Mouse (Mus musculus) forebrain, embryonic 11.5 days (tissue): Measurements from ENCODE around the gene Cnn3. TPM values are rescaled to one million over a fixed set of nuclear protein-coding genes. Genes with fewer than 3 reads are reported as not detected.
A peak's percentile ranks its signal among the peaks of the same experiment; 100 is the strongest.

ENCODE experiments used
- ATAC-seq: fragments of 200-750 bp; cut with Nextera tagmentation; replicated peaks from 2 replicates; pipeline ENCODE4 v1.8.0; 2017; ENCODE audit warnings: moderate TSS enrichment; ENCODE audit not compliant: low FRiP score
- DNase-seq: peaks from one replicate; pipeline ENCODE4 v3.0.0-alpha.2; 2017; ENCODE audit warnings: low spot score
- H3K27ac ChIP-seq: fragments of 300-500 bp; sonication (generic); 2 replicates; pipeline ENCODE4 v1.5.1; 2014; ENCODE audit warnings: low read depth, low read length
- H3K27me3 ChIP-seq: fragments of 300-500 bp; sonication (generic); 2 replicates; pipeline ENCODE4 v1.6.1; 2014; ENCODE audit warnings: mild to moderate bottlenecking, low read length, mixed read lengths; ENCODE audit not compliant: control insufficient read depth, insufficient read depth
- H3K36me3 ChIP-seq: fragments of 300-500 bp; sonication (generic); 2 replicates; pipeline ENCODE4 v1.6.1; 2014; ENCODE audit warnings: mild to moderate bottlenecking, low read length, moderate library complexity, mixed read lengths; ENCODE audit not compliant: control insufficient read depth, insufficient read depth
- H3K4me1 ChIP-seq: fragments of 300-500 bp; sonication (generic); replicated peaks from 2 replicates; pipeline ENCODE4 v1.6.1; 2014; ENCODE audit warnings: low read length, mixed read lengths; ENCODE audit not compliant: control insufficient read depth, insufficient read depth
- H3K4me2 ChIP-seq: fragments of 300-500 bp; sonication (generic); 2 replicates; pipeline ENCODE4 v1.6.1; 2014; ENCODE audit warnings: low read depth, mild to moderate bottlenecking, low read length, moderate library complexity, mixed read lengths; ENCODE audit not compliant: severe bottlenecking
- H3K4me3 ChIP-seq: fragments of 300-500 bp; sonication (generic); 2 replicates; pipeline ENCODE4 v1.5.1; 2014; ENCODE audit warnings: low read depth, low read length
- H3K9ac ChIP-seq: fragments of 300-500 bp; sonication (generic); 2 replicates; pipeline ENCODE4 v1.6.1; 2014; ENCODE audit warnings: low read length
- H3K9me3 ChIP-seq: fragments of 300-500 bp; sonication (generic); 2 replicates; pipeline ENCODE4 v1.6.1; 2016; ENCODE audit warnings: low read length, mixed read lengths; ENCODE audit not compliant: control insufficient read depth
- WGBS: fragments of 180-500 bp; shearing (Covaris S2); extraction: QIAGEN DNeasy Blood & Tissue Kit; methylation state at CpG from one replicate; pipeline ENCODE4 v1.1.7; 2014; 5-methylcytosine and 5-hydroxymethylcytosine counted together
- polyA plus RNA-seq: library from polyadenylated mRNA; unstranded; fragments of >200 nt; fragmentation: Nextera tagmentation; extraction: Ambion mirVana; gene quantifications from 2 replicates; pipeline ENCODE4 v1.2.1, GENCODE M21; 2014

Gene Cnn3
- polyA plus RNA-seq, 1 experiment from 2014 or later = 954 TPM

DNA sequence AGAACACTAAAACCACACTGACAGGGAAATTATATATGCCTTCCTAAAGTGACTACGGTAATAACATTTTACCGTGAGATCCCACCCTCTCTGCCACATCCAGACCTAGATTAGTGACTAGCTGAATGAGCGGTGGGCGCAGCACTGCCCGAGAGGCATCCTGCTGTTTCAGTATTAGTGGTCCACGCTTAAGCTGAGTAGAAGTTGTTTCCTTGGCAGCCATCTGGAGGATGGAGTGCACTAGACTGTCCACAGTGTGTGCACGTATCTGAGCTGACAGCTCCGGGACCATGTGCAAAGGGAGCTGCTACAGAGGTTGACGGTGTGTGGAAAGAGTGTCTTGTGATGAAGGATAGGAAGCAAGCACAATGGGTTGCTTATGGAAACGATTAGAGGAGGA is 39.5 kb downstream of the Cnn3 start:
- Histone ChIP-seq H3K4me3 (no peak overlapping the region), H3K4me2 (no peak overlapping the region), H3K27me3 (no peaks in the 10 kb centered on the region), H3K9ac (no peak overlapping the region), H3K9me3 (no peaks in the 10 kb centered on the region), H3K4me1 (peaks cover 2% of the 10 kb centered on the region; the same call in 1 of the 2 replicates), H3K27ac (no peak overlapping the region), H3K36me3 (no peaks in the 10 kb centered on the region)
- WGBS = 80% methylated on average over 10 of the region's 10 CpGs
- 0 out of 2 replicates have a peak, but pooled peaks have one; percentile 8 for ATAC-seq
- DNase-seq = no peak

- 79% methylated on average over 10 of the region's 10 CpGs for WGBS
These were observed 40.8 kb downstream of the Cnn3 start for GRCm38 (mm10) chr3:121467094-121467552.

GRCm38 (mm10) chr3:121468136-121468535 is 41.8 kb downstream of the Cnn3 start:
- DNase-seq (no peak), ATAC-seq (no peak)
- no peaks in the 10 kb centered on the region for H3K9me3 ChIP-seq
- H3K27ac ChIP-seq = no peak overlapping the region
- no peaks in the 10 kb centered on the region for H3K27me3 ChIP-seq
- peaks cover 2% of the 10 kb centered on the region; the same call in 1 of the 2 replicates for H3K4me1 ChIP-seq
- no peaks in the 10 kb centered on the region for H3K36me3 ChIP-seq
- no peak overlapping the region for H3K4me2 ChIP-seq
- 34% methylated on average over 2 of the region's 2 CpGs for WGBS
- no peak overlapping the region for H3K9ac ChIP-seq
- no peak overlapping the region for H3K4me3 ChIP-seq

More at GRCm38 (mm10) chr3:121467094-121467552, 40.8 kb downstream of the Cnn3 start:
- no peak overlapping the region for H3K4me3 ChIP-seq
- ATAC-seq = no peak
- H3K9ac ChIP-seq = no peak overlapping the region
- no peak overlapping the region for H3K27ac ChIP-seq
- no peaks in the 10 kb centered on the region for H3K27me3 ChIP-seq
- H3K36me3 ChIP-seq = no peaks in the 10 kb centered on the region
- no peak for DNase-seq
- H3K4me1 ChIP-seq = peaks cover 2% of the 10 kb centered on the region; the same call in 1 of the 2 replicates
- H3K9me3 ChIP-seq = no peaks in the 10 kb centered on the region
- no peak overlapping the region for H3K4me2 ChIP-seq

GRCm38 (mm10) chr3:121469185-121469975 is 43.1 kb downstream of the Cnn3 start:
- DNase-seq (peak; percentile 76), ATAC-seq (peak; percentile 67)
- Histone ChIP-seq H3K9ac (peak overlapping the region; percentile 4), H3K4me3 (no peak overlapping the region), H3K9me3 (no peaks in the 10 kb centered on the region), H3K36me3 (no peaks in the 10 kb centered on the region), H3K4me2 (peak overlapping the region; percentile 8; the same call in 1 of the 2 replicates), H3K27ac (peak overlapping the region; percentile 31; the same call in 1 of the 2 replicates), H3K4me1 (peaks cover 2% of the 10 kb centered on the region; the same call in 1 of the 2 replicates), H3K27me3 (no peaks in the 10 kb centered on the region)
- WGBS = 5% methylated on average over 12 of the region's 13 CpGs

DNA sequence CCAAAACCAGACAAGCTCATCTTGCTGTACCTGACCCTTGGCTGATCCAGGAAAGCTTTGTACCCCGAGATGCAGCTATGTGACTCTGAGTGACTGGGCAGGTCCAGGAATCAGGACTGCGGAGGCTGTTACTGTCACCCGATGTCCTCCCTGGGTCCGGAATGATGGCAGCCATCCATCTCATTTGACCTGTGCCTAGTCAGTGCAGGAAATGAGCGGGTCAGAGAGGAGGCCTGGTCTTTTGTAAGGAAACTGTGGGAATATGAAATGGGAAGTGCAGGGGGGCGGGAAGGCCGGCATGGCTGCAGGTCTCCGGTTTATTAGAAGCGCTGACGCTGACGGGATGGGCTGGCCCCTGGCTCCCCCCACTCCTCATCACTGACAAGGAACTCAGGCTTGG is 45.4 kb downstream of the Cnn3 start:
- no peaks in the 10 kb centered on the region for H3K9me3 ChIP-seq
- no peak for DNase-seq
- no peaks in the 10 kb centered on the region for H3K36me3 ChIP-seq
- no peak overlapping the region for H3K4me2 ChIP-seq
- no peak overlapping the region for H3K27ac ChIP-seq
- no peak for ATAC-seq
- no peak overlapping the region for H3K4me3 ChIP-seq
- 74% methylated on average over 11 of the region's 11 CpGs for WGBS
- H3K4me1 ChIP-seq = no peaks in the 10 kb centered on the region; the same call in 1 of the 2 replicates
- H3K9ac ChIP-seq = no peak overlapping the region
- H3K27me3 ChIP-seq = no peaks in the 10 kb centered on the region

DNA sequence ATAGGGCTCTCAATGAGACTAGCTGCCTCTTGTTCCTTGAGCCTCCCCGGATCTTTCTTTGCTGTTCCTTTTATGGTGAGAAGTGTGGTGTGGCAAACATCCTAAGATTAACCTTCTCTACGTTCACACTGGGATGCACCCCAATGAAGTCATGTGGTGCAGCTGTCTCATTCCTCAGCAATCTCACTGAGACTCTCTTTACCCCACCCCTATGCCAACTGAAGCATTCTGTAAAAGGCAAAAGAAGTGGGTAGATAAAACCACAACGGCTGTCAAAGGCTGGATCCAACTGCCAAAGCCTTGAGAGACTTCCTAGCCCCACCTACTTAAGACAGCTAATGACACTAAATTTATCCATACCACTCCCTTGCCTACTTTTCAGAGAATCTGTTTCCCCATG is 48.4 kb downstream of the Cnn3 start:
- 70% methylated on average over 3 of the region's 3 CpGs for WGBS
- Histone ChIP-seq H3K36me3 (no peaks in the 10 kb centered on the region), H3K27me3 (no peaks in the 10 kb centered on the region), H3K4me1 (no peaks in the 10 kb centered on the region), H3K27ac (no peak overlapping the region), H3K9me3 (no peaks in the 10 kb centered on the region), H3K4me2 (no peak overlapping the region), H3K4me3 (no peak overlapping the region), H3K9ac (no peak overlapping the region)
- DNase-seq = no peak
- ATAC-seq = no peak

- H3K4me3 ChIP-seq = no peak overlapping the region
- DNase-seq (no peak), ATAC-seq (0 out of 2 replicates have a peak, but pooled peaks have one; percentile 40)
- no peaks in the 10 kb centered on the region for H3K27me3 ChIP-seq
- H3K4me1 ChIP-seq = no peaks in the 10 kb centered on the region; the same call in 1 of the 2 replicates
- 40% methylated on average over 26 of the region's 26 CpGs for WGBS
- H3K9ac ChIP-seq = no peak overlapping the region
- no peaks in the 10 kb centered on the region for H3K36me3 ChIP-seq
- H3K4me2 ChIP-seq = no peak overlapping the region
- H3K27ac ChIP-seq = no peak overlapping the region
- no peaks in the 10 kb centered on the region for H3K9me3 ChIP-seq
These were observed 54.0 kb downstream of the Cnn3 start for GRCm38 (mm10) chr3:121480030-121480960.

- ATAC-seq (0 out of 2 replicates have a peak, but pooled peaks have one; percentile 31), DNase-seq (no peak)
- Histone ChIP-seq H3K9me3 (no peaks in the 10 kb centered on the region), H3K9ac (no peak overlapping the region), H3K4me1 (no peaks in the 10 kb centered on the region; the same call in 1 of the 2 replicates), H3K27me3 (no peaks in the 10 kb centered on the region), H3K4me3 (no peak overlapping the region), H3K27ac (no peak overlapping the region), H3K4me2 (no peak overlapping the region), H3K36me3 (no peaks in the 10 kb centered on the region)
- WGBS = 48% methylated on average over 7 of the region's 8 CpGs
These were observed 54.7 kb downstream of the Cnn3 start for GRCm38 (mm10) chr3:121480961-121481436.
